Mouse (Mus musculus) G1E-ER4 (cell line): ENCODE results near the gene Gapvd1. TPM values are rescaled to one million over a fixed set of nuclear protein-coding genes. Genes with fewer than 3 reads are reported as not detected.

Experiments used
- GATA1 ChIP-seq: IDR thresholded peaks from one replicate; pipeline ENCODE4 v1.8.0; 2012; ENCODE audit warnings: low read length, inconsistent platforms
- polyA plus RNA-seq: library from polyadenylated mRNA; stranded (reverse); fragments of >175 nt; gene quantifications from 2 replicates; pipeline ENCODE4 v1.2.3, GENCODE M21; 2012

Gapvd1 gene
- polyA plus RNA-seq, result 19.7 and 21.8 TPM in 2 replicates

GRCm38 (mm10) chr2:34754551-34755358, at the start of gene Gapvd1:
Gapvd1 (minus strand) TSS chr2:34755232.
- TF ChIP-seq GATA1, result no peak

GRCm38 (mm10) chr2:34804815-34805214, 49.8 kb upstream of the Gapvd1 start:
- no peak for TF ChIP-seq GATA1

GRCm38 (mm10) chr2:34804172-34804571, 49.1 kb upstream of the Gapvd1 start:
- TF ChIP-seq GATA1, result no peak

GRCm38 (mm10) chr2:34803746-34804145, 48.7 kb upstream of the Gapvd1 start:
- no peak for TF ChIP-seq GATA1

- TF ChIP-seq GATA1, result no peak
Measured at GRCm38 (mm10) chr2:34801516-34802482, 46.8 kb upstream of the Gapvd1 start.

- TF ChIP-seq GATA1, result no peak
Measured at GRCm38 (mm10) chr2:34800371-34800770, 45.3 kb upstream of the Gapvd1 start.

- TF ChIP-seq GATA1, result no peak
Measured at GRCm38 (mm10) chr2:34799357-34800256, 44.6 kb upstream of the Gapvd1 start, which contains the start of gene Rabepk. Rabepk (minus strand) TSS chr2:34799912.

GRCm38 (mm10) chr2:34795426-34795825, 40.4 kb upstream of the Gapvd1 start:
- no peak for TF ChIP-seq GATA1

- TF ChIP-seq GATA1, result no peak
Measured at GRCm38 (mm10) chr2:34794511-34794910, 39.5 kb upstream of the Gapvd1 start.

GRCm38 (mm10) chr2:34790282-34790681, 35.2 kb upstream of the Gapvd1 start:
- no peak for TF ChIP-seq GATA1

- no peak for TF ChIP-seq GATA1
Measured at GRCm38 (mm10) chr2:34784085-34784484, 29.1 kb upstream of the Gapvd1 start.

GRCm38 (mm10) chr2:34783064-34784020, 28.3 kb upstream of the Gapvd1 start:
- TF ChIP-seq GATA1, result peak; percentile 70

- no peak for TF ChIP-seq GATA1
Measured at GRCm38 (mm10) chr2:34777237-34777868, 22.3 kb upstream of the Gapvd1 start.

GRCm38 (mm10) chr2:34774493-34774892, 19.5 kb upstream of the Gapvd1 start:
- no peak for TF ChIP-seq GATA1
